8 mouse cellular contexts compared by ENCODE assay signal in genomic region chr1:80757650-80757976, GRCm38 (mm10). TPM values are rescaled to one million over a fixed set of nuclear protein-coding genes. Genes with fewer than 3 reads are reported as not detected.
DNase-seq lines count a peak whose midpoint lies in the region; ATAC-seq and TF ChIP-seq lines count a peak whose summit lies in the region.

No protein-coding gene starts in this region.

- H3K4me3 ChIP-seq in heart, embryonic 10.5 days, result peak overlapping the region; percentile 80
- peak overlapping the region; percentile 71 for H3K4me3 ChIP-seq in testis, adult 2 months (ENCODE audit: control insufficient read depth, low read depth, low read length)
- H3K4me3 ChIP-seq in intestine, embryonic 15.5 days (replicated peaks), result peak overlapping the region; percentile 57
- H3K4me3 ChIP-seq in neural tube, embryonic 12.5 days, result peak overlapping the region; percentile 70

- peaks cover 17% of the 10 kb centered on the region; the same call in 1 of the 2 replicates for H3K4me1 ChIP-seq in heart, embryonic 10.5 days
- H3K4me1 ChIP-seq in testis, adult 2 months (ENCODE audit: control insufficient read depth, insufficient read depth, low read length), result peaks cover 4% of the 10 kb centered on the region
- 0 out of 2 replicates have a peak, but pooled peaks cover 3% of the 10 kb centered on the region for H3K4me1 ChIP-seq in intestine, embryonic 15.5 days (replicated peaks)
- H3K4me1 ChIP-seq in neural tube, embryonic 12.5 days, result peaks cover 14% of the 10 kb centered on the region

- ATAC-seq in intestine, embryonic 15.5 days, result peak; percentile 17; the same call in 1 of the 2 replicates
- ATAC-seq in neural tube, embryonic 12.5 days (ENCODE audit: low FRiP score, low read depth), result no peak; the same call in 1 of the 2 replicates

- H3K27me3 ChIP-seq in heart, embryonic 10.5 days (ENCODE audit: insufficient read depth, poor library complexity, severe bottlenecking), result peaks cover 19% of the 10 kb centered on the region
- no peaks in the 10 kb centered on the region for H3K27me3 ChIP-seq in testis, adult 2 months (ENCODE audit: control insufficient read depth, insufficient read depth, low read length)
- H3K27me3 ChIP-seq in intestine, embryonic 15.5 days (replicated peaks), result peaks cover 17% of the 10 kb centered on the region
- H3K27me3 ChIP-seq in neural tube, embryonic 12.5 days (replicated peaks), result peaks cover 9% of the 10 kb centered on the region; the same call in 1 of the 2 replicates

- no peaks in the 10 kb centered on the region for H3K36me3 ChIP-seq in heart, embryonic 10.5 days
- H3K36me3 ChIP-seq in testis, adult 2 months (ENCODE audit: control insufficient read depth, insufficient read depth, low read length), result no peaks in the 10 kb centered on the region
- H3K36me3 ChIP-seq in intestine, embryonic 15.5 days, result no peaks in the 10 kb centered on the region
- H3K36me3 ChIP-seq in neural tube, embryonic 12.5 days, result no peaks in the 10 kb centered on the region

- TF ChIP-seq CTCF in testis, adult 2 months (IDR thresholded peaks at IDR 0.05; ENCODE audit: control insufficient read depth, insufficient read depth, insufficient replicate concordance, low read depth, low read length), result no peak

- 0% methylated on average over 6 of the region's 6 CpGs for whole genome bisulfite sequencing in heart, embryonic 10.5 days
- WGBS in intestine, embryonic 15.5 days, result under 1% methylated on average over 6 of the region's 6 CpGs
- WGBS in neural tube, embryonic 12.5 days, result 0% methylated on average over 6 of the region's 6 CpGs

- intact Hi-C loops in heart, postnatal 10 days (cut with DNase I), result no loop called here

- no peaks in the 10 kb centered on the region for H3K9me3 ChIP-seq in heart, embryonic 10.5 days
- no peaks in the 10 kb centered on the region for H3K9me3 ChIP-seq in intestine, embryonic 15.5 days
- H3K9me3 ChIP-seq in neural tube, embryonic 12.5 days, result no peaks in the 10 kb centered on the region

- H3K9ac ChIP-seq in intestine, embryonic 15.5 days, result no peak overlapping the region
- H3K9ac ChIP-seq in neural tube, embryonic 12.5 days, result no peak overlapping the region

- 0 out of 2 replicates have a peak overlapping the region, but pooled peaks have one; percentile 18 for H3K27ac ChIP-seq in heart, embryonic 10.5 days
- H3K27ac ChIP-seq in testis, adult 2 months (ENCODE audit: control insufficient read depth, insufficient read depth, low read depth, low read length), result no peak overlapping the region
- no peak overlapping the region for H3K27ac ChIP-seq in intestine, embryonic 15.5 days
- H3K27ac ChIP-seq in neural tube, embryonic 12.5 days, result no peak overlapping the region

- no peak for TF ChIP-seq POLR2A in testis, adult 2 months (IDR thresholded peaks at IDR 0.05; ENCODE audit: control insufficient read depth, low read depth, low read length)

- H3K4me2 ChIP-seq in intestine, embryonic 15.5 days (replicated peaks), result peak overlapping the region; percentile 94
- peak overlapping the region; percentile 96 for H3K4me2 ChIP-seq in neural tube, embryonic 12.5 days (replicated peaks)

- no peak for DNase-seq in heart, embryonic 10.5 days (ENCODE audit: low spot score)
- no peak for DNase-seq in heart, postnatal 10 days
- DNase-seq in testis, postnatal 10 days (ENCODE audit: low spot score), result no peak
- no peak for DNase-seq in adrenal gland, postnatal 14 days
- no peak for DNase-seq in urinary bladder, postnatal 14 days (ENCODE audit: low spot score)

RNA-seq across cellular contexts. Expression of gene Dock10, which starts 0.7 kb away (rescaled TPM):
- polyA plus RNA-seq in heart, embryonic 10.5 days (2016; fragmentation: Nextera tagmentation; extraction: Ambion mirVana), result 1.9 and 2.2 TPM in 2 replicates
- total RNA-seq in heart, postnatal 10 days (2021), result 1 to 10 TPM; 7.5 to 8.4 TPM
- polyA plus RNA-seq in testis, adult 2 months (2012; rRNA removed), result 0.19 and 0.23 TPM in 2 replicates
- 3.5 and 3.7 TPM in 2 replicates for polyA plus RNA-seq in intestine, embryonic 15.5 days (2015; fragmentation: Nextera tagmentation; extraction: Ambion mirVana)
- polyA plus RNA-seq in neural tube, embryonic 12.5 days (2016; fragmentation: Nextera tagmentation; extraction: Ambion mirVana), result 3.8 and 5.2 TPM in 2 replicates
- 22.5 and 31.7 TPM in 2 replicates for total RNA-seq in adrenal gland, postnatal 14 days (2021)
